Mouse (Mus musculus) liver (tissue): ENCODE results near the gene 6330409D20Rik.
A peak's percentile ranks its signal among the peaks of the same experiment; 100 is the strongest.

Source experiments
- DNase-seq: peaks from one replicate; pipeline ENCODE4 v3.0.0-alpha.2; 2020; ENCODE audit warnings: mixed read lengths

The 6330409D20Rik gene

DNA sequence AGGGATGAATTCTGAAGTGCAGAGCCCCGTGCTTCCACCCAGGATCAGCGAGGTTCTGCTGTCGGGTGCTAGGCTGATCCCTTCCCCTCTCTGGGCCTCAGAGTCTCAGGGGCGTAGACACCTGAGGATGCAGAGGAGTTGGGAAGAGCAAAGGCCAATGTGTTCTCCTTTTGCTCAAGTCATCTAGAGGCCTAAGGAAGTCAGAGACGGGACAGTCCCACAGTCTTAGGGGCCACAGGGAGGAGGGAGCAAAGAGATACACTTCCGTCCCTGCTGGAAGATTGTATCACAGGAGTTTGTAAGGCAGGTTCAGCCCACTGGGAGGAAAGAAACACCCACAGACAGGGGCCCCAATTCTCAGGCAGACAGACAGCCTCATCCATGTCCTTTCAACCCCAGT is 18.8 kb downstream of the 6330409D20Rik start:
- DNase-seq = no peak

DNA sequence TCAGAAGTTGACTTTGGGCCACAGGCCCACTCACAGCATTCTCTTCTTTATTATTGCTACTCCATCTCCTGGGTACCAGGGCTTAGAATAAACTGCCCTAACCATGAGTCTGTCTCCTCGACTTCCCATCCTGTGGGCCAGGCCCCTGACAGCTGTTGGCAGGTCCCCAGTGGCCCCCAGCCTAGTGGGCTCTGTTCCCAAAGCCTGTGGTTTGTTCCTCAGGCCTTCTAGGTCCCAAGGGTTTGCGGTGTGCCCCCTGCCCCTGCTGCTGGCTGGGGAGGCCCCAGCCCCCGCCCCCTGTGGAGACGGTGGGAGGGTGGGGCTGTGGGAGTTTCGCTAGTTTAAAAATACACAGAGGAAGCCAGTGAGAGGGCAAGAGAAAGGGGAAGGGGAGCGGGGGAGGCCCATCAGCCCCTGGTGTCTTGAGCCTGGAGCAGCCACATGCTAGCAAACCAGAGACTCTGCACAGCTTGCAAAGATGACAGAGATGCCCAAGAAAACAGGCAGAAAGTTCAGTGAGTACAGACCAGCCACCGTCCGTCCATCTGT is 20.1 kb downstream of the 6330409D20Rik start, which contains the start of gene Sh2d3c:
Sh2d3c (plus strand) TSS at position 375 of the 549 bp plus-strand sequence.
- DNase-seq = peak; percentile 39

DNA sequence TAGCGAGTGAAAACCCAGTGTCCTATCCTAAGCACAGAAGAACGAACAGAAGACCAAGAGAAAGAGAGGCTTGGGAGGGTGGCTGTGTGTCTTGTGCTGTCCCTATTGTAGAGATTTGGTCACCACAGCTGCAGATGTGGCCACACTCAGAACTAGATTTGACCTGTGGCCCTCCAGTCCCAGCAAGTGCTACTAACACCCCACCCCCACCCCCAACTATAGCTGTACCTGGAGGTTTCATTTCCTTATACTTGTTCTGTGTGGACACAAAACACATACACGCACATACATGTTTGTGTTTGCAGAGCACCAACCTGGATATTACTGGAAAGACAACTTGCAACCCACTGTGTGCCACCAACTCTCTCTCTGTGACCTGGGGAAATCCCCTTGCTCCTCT is 20.8 kb downstream of the 6330409D20Rik start:
- DNase-seq = no peak

DNA sequence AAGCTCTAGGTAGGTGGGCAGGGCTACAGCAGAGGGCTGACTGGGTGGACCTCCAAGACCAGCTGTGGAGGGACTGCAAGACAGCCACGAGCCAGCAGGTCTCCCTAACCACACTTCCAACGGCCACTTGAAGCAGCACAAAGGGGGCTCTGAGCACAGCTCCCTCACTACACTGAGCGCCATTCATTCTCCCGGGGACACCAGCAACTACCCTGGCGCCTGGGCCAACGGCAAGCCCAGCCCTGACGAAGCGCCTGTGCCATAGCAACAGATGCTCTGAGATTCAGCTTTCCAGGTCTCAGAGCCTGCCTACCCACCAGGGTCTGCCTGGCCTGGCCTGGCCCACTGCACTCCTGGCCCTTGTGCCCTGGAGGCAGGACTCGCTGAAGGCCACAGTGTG is 22.1 kb downstream of the 6330409D20Rik start:
- no peak for DNase-seq

DNA sequence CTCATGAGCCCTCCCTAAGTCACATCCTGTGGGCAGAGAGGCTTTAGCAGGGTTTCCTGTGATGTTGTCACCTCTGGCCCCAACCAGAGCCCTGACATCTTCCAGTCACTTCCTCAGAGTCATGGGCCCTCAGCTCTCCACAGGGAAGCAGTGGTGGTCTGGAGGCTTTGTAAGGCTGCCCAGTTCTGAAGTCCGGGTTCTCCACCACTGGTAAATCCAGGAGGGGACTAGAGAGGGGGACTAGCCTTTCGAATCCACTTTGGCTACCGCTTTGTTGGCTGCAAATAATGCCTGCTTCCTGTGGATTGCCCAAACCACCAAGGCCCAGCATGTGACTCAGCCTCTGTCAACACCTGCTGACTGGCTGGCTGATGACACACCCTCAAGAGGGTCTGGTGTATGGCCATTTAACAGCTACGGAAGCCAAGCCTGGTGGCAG is 25.8 kb downstream of the 6330409D20Rik start:
- DNase-seq = peak; percentile 56

DNA sequence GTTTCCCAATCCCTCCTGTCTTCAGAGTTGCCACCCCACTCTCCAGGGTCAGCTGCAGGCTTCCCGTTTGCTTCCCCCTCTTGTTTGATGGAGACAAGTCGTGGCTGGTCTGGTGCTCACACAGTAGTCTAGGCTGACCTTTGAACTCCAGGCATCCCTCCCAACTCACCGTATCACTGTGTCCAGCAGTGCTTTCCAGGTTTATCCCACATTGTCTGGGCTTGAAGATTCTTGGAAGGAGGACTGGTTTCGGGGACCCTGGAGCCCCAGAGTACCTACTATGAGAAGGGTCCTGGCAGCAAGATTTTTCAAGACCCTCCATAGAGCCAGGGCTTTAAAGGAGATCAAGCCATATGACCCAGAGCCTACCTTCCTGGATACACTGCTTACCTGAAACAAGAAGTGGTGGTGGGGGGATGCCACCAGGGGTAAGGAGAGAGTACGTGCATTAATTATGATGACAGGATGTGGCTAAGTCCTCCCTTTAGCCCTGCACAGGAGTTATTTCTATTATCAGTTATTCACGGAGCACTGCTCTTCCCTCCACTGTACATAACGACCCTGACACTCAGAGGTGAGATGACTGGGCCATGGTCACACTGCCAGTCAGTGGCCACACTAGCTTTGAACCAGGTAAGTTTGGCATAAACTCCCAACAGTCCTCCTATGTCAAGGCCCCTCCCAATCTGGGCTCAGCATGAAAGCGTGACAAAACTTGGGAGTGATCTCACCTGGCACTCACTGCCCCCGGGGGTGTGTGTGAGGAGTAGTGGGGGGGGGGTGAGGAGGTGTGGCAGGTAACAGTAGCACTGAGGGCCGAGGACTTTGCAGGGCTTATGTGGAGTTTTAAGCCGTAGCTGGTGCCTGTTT is 26.5 kb downstream of the 6330409D20Rik start:
- DNase-seq = no peak

DNA sequence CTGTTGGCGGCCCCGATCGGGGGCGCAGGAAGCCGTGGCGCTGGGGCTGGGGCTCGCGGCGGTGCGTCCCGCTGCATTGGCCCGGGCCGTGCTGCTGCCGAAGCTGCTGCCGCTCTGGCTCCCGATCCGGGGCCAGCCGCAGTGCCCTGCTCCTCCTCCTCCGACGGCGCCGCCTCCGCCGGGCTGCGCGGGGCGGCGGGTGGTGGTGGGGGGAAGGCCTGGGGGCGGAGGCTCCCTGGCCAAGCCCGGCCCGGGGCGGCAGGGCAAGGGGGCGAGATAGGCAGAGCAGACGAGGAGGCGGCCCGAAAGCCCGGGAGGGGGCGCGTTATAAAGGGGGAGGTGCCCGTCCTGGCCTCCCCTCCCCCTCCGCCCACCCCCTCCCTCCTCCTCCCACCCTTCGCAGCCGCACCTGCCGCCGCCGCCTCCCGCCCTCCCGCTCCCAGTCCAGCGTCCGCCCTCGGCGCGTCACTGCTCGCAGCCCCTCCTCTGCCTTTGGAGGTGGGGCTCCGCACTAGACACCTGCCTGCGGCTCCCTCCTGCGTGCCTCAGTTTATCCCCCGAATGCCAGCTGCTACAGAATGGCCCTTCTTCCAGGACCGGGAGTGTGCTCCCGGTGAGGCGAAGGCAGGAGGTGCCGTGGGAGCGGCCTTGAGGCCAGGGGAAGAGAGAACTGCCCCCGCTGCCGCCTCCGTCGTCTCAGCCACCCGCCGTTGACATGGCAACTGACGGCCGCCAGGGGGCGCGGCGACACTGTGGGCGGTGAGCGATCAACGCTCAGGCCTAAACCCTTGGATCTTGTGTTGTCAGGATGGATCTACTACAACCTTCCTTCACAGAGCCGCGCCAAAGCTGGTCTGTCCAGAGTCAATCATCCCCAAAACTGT is 27.6 kb downstream of the 6330409D20Rik start, which contains the start of gene Cdk9:
Cdk9 (minus strand) TSS at position 143 of the 884 bp plus-strand sequence.
- DNase-seq = peak; percentile 94

DNA sequence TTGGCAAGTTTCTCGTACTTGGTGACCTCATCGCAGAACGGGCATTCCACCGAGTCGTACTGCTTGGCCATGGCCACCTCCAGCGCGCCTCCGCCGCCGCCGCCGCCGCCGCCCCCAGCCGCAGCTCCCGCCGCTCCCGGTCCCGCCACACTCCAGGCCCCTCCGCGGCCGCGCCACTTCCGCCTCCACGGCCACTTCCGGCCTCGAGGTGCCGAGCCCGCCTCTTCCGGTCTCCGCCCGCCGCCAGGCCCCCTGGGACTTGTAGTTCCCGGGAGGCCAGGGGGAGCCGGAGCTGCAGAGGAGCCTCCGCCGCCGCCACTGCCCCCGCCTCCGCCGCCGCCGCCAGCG is 28.3 kb downstream of the 6330409D20Rik start:
- DNase-seq = peak; percentile 95

DNA sequence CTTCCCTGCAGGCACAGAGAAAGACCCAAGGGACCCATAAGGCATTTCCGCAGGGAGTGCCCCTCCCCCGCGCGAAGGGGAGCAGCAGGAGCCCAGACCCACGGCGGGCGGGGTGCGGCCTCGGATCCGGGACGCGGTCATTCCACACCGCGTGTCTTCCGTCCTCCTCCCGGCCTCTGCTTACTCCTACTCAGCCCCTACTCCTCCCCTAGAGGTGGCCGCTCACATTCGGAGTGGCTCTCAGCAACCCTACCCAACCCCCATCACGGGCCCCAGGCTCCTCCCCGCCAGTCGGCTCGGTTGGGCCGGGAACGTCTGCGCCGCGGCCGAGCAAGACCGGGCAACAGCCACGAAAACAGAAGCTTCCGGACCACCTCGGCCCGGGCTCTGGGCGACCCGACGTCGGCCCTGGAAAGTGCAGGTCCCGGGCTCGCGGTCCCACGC is 28.7 kb downstream of the 6330409D20Rik start:
- peak; percentile 85 for DNase-seq

DNA sequence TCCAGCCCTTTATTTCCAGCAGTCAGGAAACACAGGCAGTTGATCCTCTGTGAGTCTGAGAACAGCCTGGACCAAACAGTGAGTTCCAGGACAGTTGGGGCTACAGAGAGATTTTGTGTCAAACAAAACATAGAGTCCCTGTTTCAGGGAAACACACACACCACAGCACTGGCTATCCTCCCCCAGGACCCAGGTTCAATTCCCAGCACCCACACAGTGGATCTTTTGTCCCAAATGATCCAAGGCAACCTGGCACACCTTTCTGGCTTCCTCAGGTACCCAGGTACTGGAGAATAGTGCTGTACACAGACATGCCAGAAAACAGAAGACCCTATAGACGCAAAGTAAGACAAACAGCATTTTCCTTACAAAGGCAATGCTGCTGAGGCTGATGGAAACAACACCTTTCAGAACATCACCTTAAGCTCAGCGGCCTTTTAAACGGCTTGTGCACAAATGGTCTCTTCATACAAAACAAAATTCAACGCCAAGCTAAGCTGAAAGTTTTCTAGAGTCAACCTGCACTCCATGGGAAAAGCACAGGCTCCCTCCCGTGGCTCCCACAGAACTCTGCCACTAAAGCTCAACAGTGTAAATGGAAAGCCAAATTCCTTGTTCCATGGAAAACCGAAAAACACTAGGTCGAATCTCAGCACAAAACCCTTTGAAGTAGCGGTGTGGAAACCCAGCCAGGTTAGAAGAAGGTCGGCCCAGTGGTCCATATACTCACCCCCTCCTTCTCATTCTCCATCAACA is 29.3 kb downstream of the 6330409D20Rik start:
- DNase-seq = no peak

DNA sequence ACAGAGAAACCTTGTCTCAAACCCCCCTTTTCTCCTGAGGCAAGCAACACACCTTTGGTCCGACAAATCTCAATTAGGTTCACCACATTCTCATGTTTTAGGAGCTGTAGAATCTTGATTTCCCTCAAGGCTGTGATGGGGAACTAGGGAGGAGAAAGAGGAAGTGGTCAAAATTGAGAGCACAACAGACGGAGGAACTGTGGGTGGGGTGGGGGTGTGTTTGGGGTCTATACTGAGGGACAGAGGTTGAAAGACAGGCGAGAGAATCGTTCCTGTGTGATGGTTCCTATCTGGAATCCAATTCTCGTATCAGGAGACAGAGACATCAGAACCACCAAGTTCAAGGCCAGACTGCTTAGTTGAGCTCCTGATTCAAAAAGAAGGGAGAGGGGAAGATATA is 30.4 kb downstream of the 6330409D20Rik start:
- no peak for DNase-seq

DNA sequence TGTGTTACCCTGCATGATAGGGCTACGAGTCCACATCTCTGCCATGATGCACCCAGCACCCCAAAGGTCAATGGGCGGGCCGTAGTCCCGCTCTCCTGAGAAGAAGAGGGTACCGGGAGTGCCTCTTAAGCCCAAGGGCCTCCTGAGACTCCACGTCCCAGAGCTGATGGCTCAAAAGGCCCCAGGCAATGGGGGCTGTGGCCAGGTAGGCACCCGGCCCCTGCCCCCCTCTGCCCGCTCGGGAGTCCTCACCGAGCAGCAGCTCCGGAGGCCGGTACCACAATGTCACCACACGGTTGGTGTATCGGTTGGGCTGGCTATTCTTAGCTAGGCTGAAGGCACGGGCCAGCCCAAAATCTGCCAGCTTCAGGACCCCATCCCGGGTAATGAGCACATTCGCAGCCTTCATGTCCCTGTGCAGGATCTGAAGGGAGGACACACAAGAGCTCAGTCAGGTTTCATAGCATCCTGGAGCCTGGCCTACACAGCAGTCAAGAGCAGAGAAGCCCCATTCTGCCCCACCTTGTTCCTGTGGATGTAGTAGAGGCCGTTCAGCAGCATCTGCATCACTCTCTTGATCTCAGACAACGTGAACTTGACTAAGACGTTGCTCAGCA is 31.2 kb downstream of the 6330409D20Rik start:
- no peak for DNase-seq

DNA sequence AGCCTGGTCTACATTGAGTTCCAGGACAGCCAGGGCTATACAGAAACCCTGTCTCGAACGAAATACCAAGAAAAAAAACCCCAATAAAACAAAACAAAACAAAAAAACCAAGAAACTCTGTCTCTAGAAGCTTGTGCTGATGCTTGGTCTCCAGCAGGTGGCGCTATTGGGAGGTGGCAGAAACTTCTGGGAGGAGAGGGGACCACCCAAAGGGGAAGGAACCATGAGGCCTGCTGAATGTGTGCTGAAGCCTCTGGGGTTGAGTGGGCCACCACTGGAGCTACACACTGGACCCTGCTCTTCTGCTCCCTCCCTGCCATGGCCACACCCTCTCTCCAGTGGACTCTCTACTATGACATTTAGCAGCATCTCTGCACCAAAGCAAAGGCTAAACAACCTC is 32.2 kb downstream of the 6330409D20Rik start:
- peak; percentile 79 for DNase-seq

DNA sequence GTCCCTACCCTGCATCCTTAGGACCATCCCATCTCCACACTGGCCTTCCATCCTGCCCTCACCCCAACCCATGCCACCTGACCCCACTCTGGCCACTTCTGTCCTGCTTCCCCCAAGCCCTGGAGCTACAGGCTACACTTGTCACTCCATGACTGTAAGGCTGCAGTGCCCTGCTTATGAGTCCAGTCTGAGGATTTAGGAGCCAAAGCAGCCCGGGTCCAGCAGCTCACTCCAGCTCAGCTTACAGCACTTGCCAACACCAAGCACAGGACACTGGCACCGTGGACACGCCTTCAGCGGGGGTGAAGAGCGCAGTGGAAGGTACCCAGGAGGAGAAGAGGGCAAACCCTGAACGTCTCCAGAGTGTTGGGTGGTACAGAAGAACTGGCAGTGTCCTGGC is 33.8 kb downstream of the 6330409D20Rik start:
- no peak for DNase-seq

DNA sequence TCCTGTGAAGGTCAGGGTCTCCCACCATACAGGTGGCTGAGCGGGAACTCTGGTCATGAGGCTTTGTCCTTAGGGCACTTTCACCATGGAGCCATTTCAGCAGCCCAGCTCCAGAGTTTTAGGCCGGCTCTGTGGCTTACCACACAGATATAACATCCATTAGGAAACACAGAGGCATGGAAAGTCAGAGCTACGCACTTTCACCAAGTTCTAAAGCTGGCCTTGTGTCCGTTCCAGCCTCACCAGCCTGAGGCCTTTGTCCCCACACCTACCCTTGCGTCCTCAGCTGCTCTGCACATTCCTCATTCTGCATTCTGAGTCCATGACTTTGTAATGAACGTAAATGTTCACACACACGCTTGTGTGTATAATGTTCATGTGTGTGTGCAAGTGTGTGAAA is 35.8 kb downstream of the 6330409D20Rik start:
- DNase-seq = no peak

DNA sequence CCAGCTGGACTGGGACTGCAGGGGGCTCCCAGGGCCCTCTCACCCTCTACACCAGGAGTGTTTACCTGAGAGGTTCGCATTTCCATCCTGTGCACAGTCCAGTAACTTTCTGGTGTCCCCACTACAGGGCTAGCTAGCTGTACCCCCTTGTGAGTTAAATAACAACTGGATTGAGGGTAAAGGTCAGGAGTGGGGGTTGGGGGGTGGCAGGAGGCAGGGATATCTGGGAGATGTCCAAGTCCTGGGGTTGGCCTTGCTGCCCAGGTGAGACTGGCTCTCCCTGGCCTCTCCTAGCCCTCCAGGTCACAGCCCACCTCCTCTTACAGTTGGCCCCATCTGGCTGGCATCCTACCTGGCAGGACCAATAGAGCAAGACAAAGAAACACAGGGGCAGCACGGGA is 36.8 kb downstream of the 6330409D20Rik start, which contains the start of gene Fpgs:
Fpgs (minus strand) TSS at position 125 of the 401 bp plus-strand sequence.
- peak; percentile 44 for DNase-seq

DNA sequence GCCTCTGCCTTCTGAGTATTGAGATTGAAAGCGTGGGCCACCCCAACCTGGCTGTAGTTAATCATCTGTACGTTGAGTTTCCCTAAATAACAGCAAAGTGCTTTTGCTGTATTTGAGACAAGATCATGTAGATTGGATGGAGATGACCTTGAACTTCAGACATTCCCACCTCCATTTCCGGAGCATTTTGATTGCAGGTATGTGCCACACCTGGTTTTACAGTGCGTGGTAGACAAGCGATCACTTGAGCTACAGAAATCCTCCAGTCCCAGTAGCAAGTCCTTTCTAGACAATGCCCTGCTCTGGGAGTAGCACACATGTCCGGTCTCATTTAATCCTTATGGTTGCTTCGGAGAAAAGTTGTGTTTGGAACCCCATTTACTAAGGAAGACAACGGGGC is 37.8 kb downstream of the 6330409D20Rik start:
- no peak for DNase-seq

DNA sequence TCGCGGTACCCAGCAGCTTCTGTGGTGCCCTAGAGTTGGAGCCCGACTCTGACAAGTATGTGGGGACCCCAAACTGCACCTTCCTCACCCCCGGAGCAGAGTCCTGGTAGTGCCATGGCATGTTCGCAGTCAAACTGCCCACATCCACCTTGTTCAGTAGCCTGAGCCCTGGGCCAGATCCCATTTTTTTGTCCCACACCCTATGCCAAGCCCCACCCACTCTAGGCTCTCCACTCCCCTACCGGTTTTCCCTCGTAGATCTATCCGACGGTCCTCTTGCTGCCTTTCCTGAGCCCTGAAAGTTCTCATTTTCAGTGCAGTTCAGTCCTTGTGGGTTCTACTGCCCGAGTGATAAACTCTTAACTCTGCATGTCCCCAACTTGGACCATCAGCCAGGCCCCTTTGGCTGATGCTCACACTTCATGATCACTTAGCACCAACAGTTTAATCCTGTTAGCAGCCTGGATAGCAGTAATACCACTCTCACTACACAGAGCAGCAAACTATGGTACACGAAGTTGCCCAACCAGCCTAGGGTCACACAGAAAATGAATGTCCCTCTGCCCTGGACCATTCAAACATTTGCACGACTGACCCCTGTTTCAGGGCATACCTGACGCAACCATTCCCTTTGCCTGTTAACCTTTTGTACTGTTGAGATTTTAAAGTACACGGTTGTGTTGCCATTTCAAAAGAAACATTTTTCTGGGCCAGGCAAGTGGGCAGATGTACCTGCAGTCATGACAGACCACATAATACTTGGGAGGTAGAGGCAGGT is 39.7 kb downstream of the 6330409D20Rik start:
- no peak for DNase-seq

DNA sequence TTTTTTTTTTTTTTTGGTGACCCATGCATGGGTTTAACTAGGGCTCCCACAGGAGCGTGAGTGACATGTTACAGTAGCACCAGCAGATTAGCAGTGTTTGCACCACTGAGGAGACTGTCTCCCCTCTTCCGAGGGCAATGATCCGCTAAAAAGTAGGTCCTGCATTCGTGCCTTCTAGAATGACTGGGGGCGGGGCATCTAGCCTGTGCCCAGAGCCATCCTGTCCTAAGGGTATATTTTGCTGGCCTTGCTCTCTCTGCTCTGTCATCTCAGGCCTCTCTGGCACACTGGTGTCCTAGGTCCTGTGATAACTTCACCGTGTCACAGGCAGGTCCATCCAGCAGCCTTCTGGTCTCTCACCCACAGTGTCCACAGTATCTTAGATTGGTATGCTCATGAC is 41.1 kb downstream of the 6330409D20Rik start:
- DNase-seq = no peak

DNA sequence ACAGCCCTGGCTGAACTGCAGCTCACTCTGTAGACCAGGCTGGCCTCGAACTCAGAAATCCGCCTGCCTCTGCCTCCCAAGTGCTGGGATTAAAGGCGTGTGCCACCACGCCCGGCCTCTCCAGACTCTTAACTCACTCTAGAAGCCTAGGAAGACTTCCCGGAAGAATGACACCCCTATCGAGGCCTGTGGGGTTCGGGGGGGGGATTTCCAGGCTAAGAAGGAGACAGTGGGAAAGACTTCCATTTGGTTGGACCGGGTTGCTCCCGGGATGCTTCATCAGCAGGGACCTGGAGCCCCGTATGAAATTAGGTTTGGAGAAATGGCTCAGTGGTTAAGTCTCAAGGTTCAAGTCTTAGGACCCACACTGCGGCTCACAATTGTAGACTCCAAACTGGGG is 46.1 kb downstream of the 6330409D20Rik start:
- DNase-seq = no peak

DNA sequence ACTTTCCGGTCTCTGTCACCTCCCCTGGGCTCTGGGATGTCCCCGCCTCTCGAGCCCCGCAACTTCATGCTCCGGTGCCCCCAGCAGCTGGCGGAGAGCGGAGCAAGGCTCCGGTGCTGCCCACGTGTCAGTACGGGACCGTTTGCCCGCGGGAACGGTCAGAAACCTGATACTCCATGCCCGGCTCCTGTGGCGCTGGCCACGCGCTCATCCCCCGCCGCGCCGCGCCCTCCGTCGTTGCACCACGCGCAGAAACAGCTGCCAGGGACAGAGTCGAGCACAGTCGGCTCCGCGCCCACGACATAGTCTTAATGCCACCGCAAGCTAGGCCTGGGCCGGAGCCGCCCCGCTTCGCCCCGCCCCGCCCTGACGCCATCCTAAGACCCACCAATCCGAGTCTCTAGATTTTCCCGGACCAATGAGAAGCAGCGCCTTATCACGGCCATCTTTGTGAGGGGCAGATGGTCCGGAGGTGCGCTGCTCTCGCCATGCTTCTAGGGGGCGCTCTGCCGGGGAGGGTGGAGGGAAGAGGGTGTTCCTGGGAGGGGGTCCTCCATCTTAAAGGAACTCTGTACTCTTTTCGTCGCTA is 46.9 kb downstream of the 6330409D20Rik start:
- peak; percentile 94 for DNase-seq
